16 mouse cellular contexts compared by ENCODE assay signal in the genomic region with DNA sequence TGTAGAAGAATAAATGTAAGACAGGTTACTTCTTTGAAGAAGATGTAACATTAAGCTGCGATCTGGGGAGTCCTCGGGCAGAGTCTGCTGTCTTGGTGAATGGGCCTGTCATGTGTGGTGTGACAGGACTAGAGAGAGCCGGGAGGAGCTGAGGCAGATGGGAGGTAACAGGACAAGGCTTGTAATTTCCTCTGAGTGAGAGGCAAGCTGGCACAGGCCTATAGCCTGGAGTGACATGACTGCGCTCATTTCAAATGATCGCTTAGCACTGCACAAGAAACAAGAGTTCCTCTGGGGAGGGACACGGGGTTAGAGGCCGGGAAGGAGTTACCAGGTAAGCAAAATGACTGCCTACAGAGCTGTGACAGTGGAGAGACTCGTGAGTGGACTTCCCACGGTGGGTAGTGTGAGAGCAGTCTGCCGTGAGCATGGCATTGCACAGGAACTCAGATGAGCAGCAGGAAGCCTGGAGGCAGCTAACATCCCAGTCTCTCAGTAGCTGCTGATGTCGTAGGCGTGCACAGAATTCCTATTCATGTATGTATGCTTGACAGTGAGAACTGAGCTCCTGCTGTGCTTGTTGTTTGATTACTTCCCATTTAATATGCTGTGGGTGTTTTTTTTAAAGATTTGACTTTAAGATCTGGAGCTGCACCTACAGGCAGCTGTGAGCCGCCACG. TPM values are rescaled to one million over a fixed set of nuclear protein-coding genes. Genes with fewer than 3 reads are reported as not detected.
DNase-seq lines count a peak whose midpoint lies in the region; ATAC-seq and TF ChIP-seq lines count a peak whose summit lies in the region.
"Had no signal": no experiment of that assay in that cellular context is flagged by ENCODE, and none has a peak within 500 bp of the region (broad histone marks: within the 10 kb centered on the region; RNA-seq: fewer than 3 reads in every experiment).

No protein-coding gene starts in this region.

- H3K27ac ChIP-seq in heart, embryonic 12.5 days (ENCODE audit: poor library complexity, severe bottlenecking) = peak overlapping the region; percentile 87
- H3K27ac ChIP-seq in heart, adult 2 months = no peak overlapping the region
- peak overlapping the region; percentile 5 for H3K27ac ChIP-seq in embryonic facial prominence, embryonic 10.5 days (replicated peaks)
- peak overlapping the region; percentile 35; the same call in 1 of the 2 replicates for H3K27ac ChIP-seq in forebrain, embryonic 13.5 days
- H3K27ac ChIP-seq in limb, embryonic 13.5 days = no peak overlapping the region; the same call in 1 of the 2 replicates
- H3K27ac ChIP-seq: kidney, postnatal 0 days had no signal

- no peaks in the 10 kb centered on the region for H3K9me3 ChIP-seq in heart, embryonic 12.5 days (replicated peaks)
- no peaks in the 10 kb centered on the region for H3K9me3 ChIP-seq in embryonic facial prominence, embryonic 10.5 days
- no peaks in the 10 kb centered on the region for H3K9me3 ChIP-seq in forebrain, embryonic 13.5 days (replicated peaks)
- no peaks in the 10 kb centered on the region for H3K9me3 ChIP-seq in limb, embryonic 13.5 days

- no peak for TF ChIP-seq EP300 in heart, adult 2 months (IDR thresholded peaks at IDR 0.05; ENCODE audit: insufficient read depth, low read depth, low read length)

- H3K36me3 ChIP-seq in heart, embryonic 12.5 days = peaks cover 6% of the 10 kb centered on the region; the same call in 1 of the 2 replicates
- H3K36me3 ChIP-seq in heart, adult 2 months (ENCODE audit: control insufficient read depth, insufficient read depth, low read length) = no peaks in the 10 kb centered on the region
- H3K36me3 ChIP-seq in embryonic facial prominence, embryonic 10.5 days (replicated peaks) = peaks cover 46% of the 10 kb centered on the region
- H3K36me3 ChIP-seq in forebrain, embryonic 13.5 days (ENCODE audit: poor library complexity, severe bottlenecking) = no peaks in the 10 kb centered on the region
- no peaks in the 10 kb centered on the region for H3K36me3 ChIP-seq in limb, embryonic 13.5 days

- H3K4me3 ChIP-seq in heart, embryonic 12.5 days = no peak overlapping the region
- no peak overlapping the region for H3K4me3 ChIP-seq in heart, adult 2 months
- no peak overlapping the region for H3K4me3 ChIP-seq in embryonic facial prominence, embryonic 10.5 days
- no peak overlapping the region for H3K4me3 ChIP-seq in forebrain, embryonic 13.5 days
- H3K4me3 ChIP-seq in limb, embryonic 13.5 days = no peak overlapping the region

- H3K79me2 ChIP-seq in heart, adult 2 months (replicated peaks; ENCODE audit: control insufficient read depth, insufficient read depth, low read length) = no peaks in the 10 kb centered on the region

- H3K4me1 ChIP-seq in heart, embryonic 12.5 days (replicated peaks) = peaks cover 40% of the 10 kb centered on the region
- no peaks in the 10 kb centered on the region; the same call in 1 of the 2 replicates for H3K4me1 ChIP-seq in heart, adult 2 months (ENCODE audit: control insufficient read depth, insufficient read depth, low read length)
- H3K4me1 ChIP-seq in embryonic facial prominence, embryonic 10.5 days = no peaks in the 10 kb centered on the region
- peaks cover 16% of the 10 kb centered on the region; the same call in 1 of the 2 replicates for H3K4me1 ChIP-seq in forebrain, embryonic 13.5 days
- H3K4me1 ChIP-seq in limb, embryonic 13.5 days = peaks cover 27% of the 10 kb centered on the region

- intact Hi-C loops in heart, adult 2 months (cut with DNase I) = loop anchor here (5.0 kb wide), 1 partner anchor 61 kb away; the partner anchor contains the start of gene 1700016H13Rik

- TF ChIP-seq POLR2A in heart, adult 2 months (IDR thresholded peaks at IDR 0.05; ENCODE audit: insufficient read depth, low read depth, low read length) = no peak

- WGBS in heart, embryonic 12.5 days = 82% methylated on average over 14 of the region's 14 CpGs
- 83% methylated on average over 14 of the region's 14 CpGs for WGBS in heart, adult 2 months
- WGBS in embryonic facial prominence, embryonic 10.5 days = 79% methylated on average over 14 of the region's 14 CpGs
- WGBS in forebrain, embryonic 13.5 days = 69% methylated on average over 14 of the region's 14 CpGs
- WGBS in limb, embryonic 13.5 days = 70% methylated on average over 14 of the region's 14 CpGs

- TF ChIP-seq CTCF in heart, adult 2 months (IDR thresholded peaks at IDR 0.05) = no peak

- no peaks in the 10 kb centered on the region for H3K27me3 ChIP-seq in heart, embryonic 12.5 days (replicated peaks)
- H3K27me3 ChIP-seq in heart, adult 2 months (ENCODE audit: control insufficient read depth, insufficient read depth, low read length) = no peaks in the 10 kb centered on the region
- no peaks in the 10 kb centered on the region for H3K27me3 ChIP-seq in embryonic facial prominence, embryonic 10.5 days (replicated peaks; ENCODE audit: low read depth, poor library complexity, severe bottlenecking)
- no peaks in the 10 kb centered on the region for H3K27me3 ChIP-seq in forebrain, embryonic 13.5 days
- H3K27me3 ChIP-seq in limb, embryonic 13.5 days = no peaks in the 10 kb centered on the region

- no peak overlapping the region for H3K9ac ChIP-seq in heart, embryonic 12.5 days
- H3K9ac ChIP-seq in heart, adult 2 months (ENCODE audit: low read depth, low read length) = no peak overlapping the region
- no peak overlapping the region for H3K9ac ChIP-seq in forebrain, embryonic 13.5 days
- no peak overlapping the region for H3K9ac ChIP-seq in limb, embryonic 13.5 days

- no peak; the same call in 1 of the 2 replicates for ATAC-seq in heart, embryonic 12.5 days (ENCODE audit: insufficient number of reproducible peaks, low FRiP score)
- peak; percentile 48; the same call in 1 of the 2 replicates for ATAC-seq in forebrain, embryonic 13.5 days
- peak; percentile 58 for ATAC-seq in limb, embryonic 13.5 days (ENCODE audit: low FRiP score, low read depth)

- no peak for DNase-seq in heart, adult 2 months
- DNase-seq in embryonic facial prominence, embryonic 10.5 days (ENCODE audit: low spot score) = peak; percentile 42
- DNase-seq in gastrocnemius, adult 8-10 months (ENCODE audit: low spot score in 2 of 2) = no peak
- no peak for DNase-seq in frontal cortex, postnatal 25 days (ENCODE audit: low spot score in 2 of 2)
- no peak for DNase-seq in kidney, adult 18-20 months
- DNase-seq: cerebellum, adult 8-10 months; gastrocnemius, postnatal 25 days; lung, postnatal 10 days; thymus, postnatal 14 days had no signal

- no peak overlapping the region for H3K4me2 ChIP-seq in heart, embryonic 12.5 days
- no peak overlapping the region for H3K4me2 ChIP-seq in forebrain, embryonic 13.5 days
- no peak overlapping the region for H3K4me2 ChIP-seq in limb, embryonic 13.5 days (replicated peaks)

RNA-seq across cellular contexts. Expression of gene Slc10a6, which starts 32.6 kb away (rescaled TPM):
- 0.20 and 0.26 TPM in 2 replicates for polyA plus RNA-seq in heart, embryonic 12.5 days (2016; fragmentation: Nextera tagmentation; extraction: Ambion mirVana)
- total RNA-seq in heart, adult 2 months (2021) = 1 to 10 TPM; 6.3 to 8.3 TPM
- polyA plus RNA-seq in heart, adult 2 months (2012; rRNA removed) = 3.9 and 4.1 TPM in 2 replicates
- not detected in 2 replicates for polyA plus RNA-seq in embryonic facial prominence, embryonic 10.5 days (2016; fragmentation: Nextera tagmentation; extraction: Ambion mirVana)
- polyA plus RNA-seq in forebrain, embryonic 13.5 days (2015; fragmentation: Nextera tagmentation; extraction: Ambion mirVana) = 0.08 TPM in 1 of 2 replicates, not detected in the other
- polyA plus RNA-seq in limb, embryonic 13.5 days (2015; fragmentation: Nextera tagmentation; extraction: Ambion mirVana) = 0.20 TPM in 1 of 2 replicates, not detected in the other
- total RNA-seq in gastrocnemius, adult 8-10 months (2022) = 1 to 10 TPM in 2 of 4 experiments, under 1 TPM in 2; 0.75 to 1.1 (median 0.98) TPM
- polyA plus RNA-seq: neural tube, embryonic 11.5 days had no signal

RNA-seq across cellular contexts. Expression of gene 1700016H13Rik, which starts 59.2 kb away (rescaled TPM):
- polyA plus RNA-seq in heart, embryonic 12.5 days (2016; fragmentation: Nextera tagmentation; extraction: Ambion mirVana) = 0.18 and 0.26 TPM in 2 replicates
- total RNA-seq in heart, adult 2 months (2021) = not detected
- 0.20 and 0.29 TPM in 2 replicates for polyA plus RNA-seq in heart, adult 2 months (2012; rRNA removed)
- 0.26 and 0.31 TPM in 2 replicates for polyA plus RNA-seq in embryonic facial prominence, embryonic 10.5 days (2016; fragmentation: Nextera tagmentation; extraction: Ambion mirVana)
- 0.27 and 0.37 TPM in 2 replicates for polyA plus RNA-seq in forebrain, embryonic 13.5 days (2015; fragmentation: Nextera tagmentation; extraction: Ambion mirVana)
- polyA plus RNA-seq in limb, embryonic 13.5 days (2015; fragmentation: Nextera tagmentation; extraction: Ambion mirVana) = not detected in 2 replicates
- 1 to 10 TPM in 1 of 4 experiments, under 1 TPM in 3; 0.65 to 1.4 (median 0.83) TPM for total RNA-seq in gastrocnemius, adult 8-10 months (2022)
- total RNA-seq: left cerebral cortex, postnatal 14 days had no signal
- polyA plus RNA-seq: small intestine, adult 2 months had no signal

Comparison
In these comparisons a context has a peak if more than half of its experiments do, and no peak if none do; other contexts are left out.
1. H3K27ac ChIP-seq: peak in heart, embryonic 12.5 days (single experiment), embryonic facial prominence, embryonic 10.5 days (single experiment) and forebrain, embryonic 13.5 days (single experiment); none in heart, adult 2 months (single experiment) and limb, embryonic 13.5 days (single experiment).